Mouse (Mus musculus): ENCODE measurements around the gene Insl5. TPM values are rescaled to one million over a fixed set of nuclear protein-coding genes. Genes with fewer than 3 reads are reported as not detected.

Gene Insl5
- polyA plus RNA-seq, 1 experiment from 2014 or later = not detected

DNA sequence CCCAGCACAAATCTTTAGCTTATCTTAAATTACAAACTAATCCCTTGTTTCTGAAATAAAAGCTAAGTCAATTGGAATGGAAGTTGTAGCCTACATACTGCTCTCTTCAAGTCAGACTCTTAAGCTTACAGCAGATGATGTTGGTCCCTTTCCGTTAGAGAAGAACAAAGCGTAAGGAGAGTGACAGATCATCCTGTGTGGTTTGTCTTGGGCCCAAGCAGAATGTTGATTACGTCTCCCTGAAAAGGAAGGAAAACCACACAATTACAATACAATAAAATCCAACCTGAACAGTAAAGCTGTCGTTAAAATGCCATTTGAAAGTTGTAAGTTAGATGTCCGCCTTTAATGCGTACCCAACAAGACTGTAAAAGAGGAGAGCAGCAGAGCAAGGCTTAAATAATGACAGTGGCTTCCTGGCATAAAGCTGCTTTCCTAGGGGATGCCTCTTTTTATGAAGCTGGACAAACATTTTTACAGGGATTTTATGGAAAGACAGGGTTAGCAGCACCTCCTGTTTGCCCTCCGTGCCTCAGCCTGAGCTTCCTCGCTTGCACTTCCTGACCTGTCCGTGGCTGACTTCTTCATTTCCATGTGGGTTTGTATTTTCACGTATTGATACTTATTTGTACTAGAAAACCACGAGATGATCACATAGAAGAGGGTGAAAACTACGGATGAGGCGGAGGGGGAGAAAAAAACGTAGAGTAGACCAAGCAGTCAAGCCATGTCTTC is 12.6 kb upstream of the Insl5 start:
- ATAC-seq (replicated peaks; ENCODE audit: low FRiP score) (no peak), DNase-seq (ENCODE audit: low spot score) (no peak)
- Histone ChIP-seq H3K4me1 (replicated peaks; ENCODE audit: control insufficient read depth, insufficient read depth, low read length) (no peaks in the 10 kb centered on the region), H3K4me3 (ENCODE audit: low read depth, low read length) (no peak overlapping the region), H3K9me3 (ENCODE audit: control insufficient read depth, low read length) (no peaks in the 10 kb centered on the region), H3K9ac (ENCODE audit: low read length) (no peak overlapping the region), H3K36me3 (ENCODE audit: control insufficient read depth, insufficient read depth, low read length) (no peaks in the 10 kb centered on the region), H3K27ac (ENCODE audit: low read depth, low read length) (no peak overlapping the region), H3K4me2 (ENCODE audit: low read depth, low read length, severe bottlenecking) (no peak overlapping the region), H3K27me3 (ENCODE audit: control insufficient read depth, insufficient read depth, low read length) (no peaks in the 10 kb centered on the region)
- WGBS = 86% methylated on average over 14 of the region's 14 CpGs

GRCm38 (mm10) chr4:103028177-103029088 is 1.8 kb upstream of the Insl5 start:
- DNase-seq (ENCODE audit: low spot score) = no peak
- H3K27ac ChIP-seq (ENCODE audit: low read depth, low read length) = no peak overlapping the region
- ATAC-seq (replicated peaks; ENCODE audit: low FRiP score) = no peak
- no peak overlapping the region for H3K4me2 ChIP-seq (ENCODE audit: low read depth, low read length, severe bottlenecking)
- no peaks in the 10 kb centered on the region for H3K36me3 ChIP-seq (ENCODE audit: control insufficient read depth, insufficient read depth, low read length)
- no peaks in the 10 kb centered on the region for H3K9me3 ChIP-seq (ENCODE audit: control insufficient read depth, low read length)
- no peaks in the 10 kb centered on the region for H3K27me3 ChIP-seq (ENCODE audit: control insufficient read depth, insufficient read depth, low read length)
- H3K4me3 ChIP-seq (ENCODE audit: low read depth, low read length) = no peak overlapping the region
- WGBS = 82% methylated on average over 13 of the region's 13 CpGs
- H3K9ac ChIP-seq (ENCODE audit: low read length) = no peak overlapping the region
- H3K4me1 ChIP-seq (replicated peaks; ENCODE audit: control insufficient read depth, insufficient read depth, low read length) = no peaks in the 10 kb centered on the region

DNA sequence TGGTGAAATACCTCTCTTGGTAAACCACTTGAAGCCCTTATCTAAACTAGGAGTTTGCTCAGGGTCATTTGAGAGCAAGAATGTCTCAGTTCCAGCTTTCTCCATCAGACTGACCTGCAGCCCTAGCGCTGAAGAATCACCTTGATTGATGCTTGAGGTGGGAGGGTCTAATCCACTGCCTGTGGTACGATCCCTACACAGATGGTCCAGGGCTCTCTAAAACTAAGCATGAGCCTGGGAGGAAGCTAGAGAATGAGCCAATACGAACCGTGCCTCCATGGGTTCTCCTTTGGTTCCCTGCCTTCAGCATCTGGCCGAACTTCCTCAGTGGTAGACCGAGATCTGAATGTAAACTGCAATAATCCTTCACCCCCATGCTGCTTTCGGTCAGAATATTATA is 1.1 kb upstream of the Insl5 start:
- Histone ChIP-seq H3K27me3 (ENCODE audit: control insufficient read depth, insufficient read depth, low read length) (no peaks in the 10 kb centered on the region), H3K4me3 (ENCODE audit: low read depth, low read length) (no peak overlapping the region), H3K9ac (ENCODE audit: low read length) (no peak overlapping the region), H3K36me3 (ENCODE audit: control insufficient read depth, insufficient read depth, low read length) (no peaks in the 10 kb centered on the region), H3K27ac (ENCODE audit: low read depth, low read length) (no peak overlapping the region), H3K4me2 (ENCODE audit: low read depth, low read length, severe bottlenecking) (no peak overlapping the region), H3K9me3 (ENCODE audit: control insufficient read depth, low read length) (no peaks in the 10 kb centered on the region), H3K4me1 (replicated peaks; ENCODE audit: control insufficient read depth, insufficient read depth, low read length) (no peaks in the 10 kb centered on the region)
- WGBS = 84% methylated on average over 7 of the region's 7 CpGs
- ATAC-seq (replicated peaks; ENCODE audit: low FRiP score) (no peak), DNase-seq (ENCODE audit: low spot score) (no peak)

- H3K9ac ChIP-seq (ENCODE audit: low read length) = no peak overlapping the region
- no peaks in the 10 kb centered on the region for H3K36me3 ChIP-seq (ENCODE audit: control insufficient read depth, insufficient read depth, low read length)
- ATAC-seq (replicated peaks; ENCODE audit: low FRiP score) (no peak), DNase-seq (ENCODE audit: low spot score) (no peak)
- H3K9me3 ChIP-seq (ENCODE audit: control insufficient read depth, low read length) = no peaks in the 10 kb centered on the region
- WGBS = 5% methylated on average over 4 of the region's 4 CpGs
- H3K27ac ChIP-seq (ENCODE audit: low read depth, low read length) = no peak overlapping the region
- no peaks in the 10 kb centered on the region for H3K27me3 ChIP-seq (ENCODE audit: control insufficient read depth, insufficient read depth, low read length)
- no peak overlapping the region for H3K4me3 ChIP-seq (ENCODE audit: low read depth, low read length)
- peaks cover 6% of the 10 kb centered on the region; the same call in 1 of the 2 replicates for H3K4me1 ChIP-seq (replicated peaks; ENCODE audit: control insufficient read depth, insufficient read depth, low read length)
- H3K4me2 ChIP-seq (ENCODE audit: low read depth, low read length, severe bottlenecking) = peak overlapping the region; percentile 9; the same call in 1 of the 2 replicates
Observed at GRCm38 (mm10) chr4:103013490-103013889, 13.2 kb downstream of the Insl5 start.

DNA sequence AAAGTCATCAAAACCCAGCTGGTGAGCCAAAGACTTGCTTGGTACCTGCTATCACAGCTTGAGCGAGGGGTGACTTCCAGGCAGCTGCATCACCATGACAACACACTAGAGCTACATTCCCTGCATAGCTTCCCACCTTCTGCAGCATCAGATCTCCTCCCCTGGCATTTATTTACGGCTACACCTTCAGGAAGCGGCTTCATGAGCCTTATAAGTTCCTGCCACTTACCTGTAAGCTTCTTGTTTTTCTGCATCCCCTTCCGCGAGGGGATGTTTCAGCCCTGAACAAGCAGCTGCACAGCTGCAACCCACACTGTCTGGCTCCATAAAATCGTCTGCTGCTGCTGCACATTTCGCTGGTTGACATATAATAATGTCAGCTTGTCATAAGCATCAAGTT is 14.8 kb downstream of the Insl5 start:
- Histone ChIP-seq H3K36me3 (ENCODE audit: control insufficient read depth, insufficient read depth, low read length) (no peaks in the 10 kb centered on the region), H3K27me3 (ENCODE audit: control insufficient read depth, insufficient read depth, low read length) (no peaks in the 10 kb centered on the region), H3K9me3 (ENCODE audit: control insufficient read depth, low read length) (no peaks in the 10 kb centered on the region), H3K4me1 (replicated peaks; ENCODE audit: control insufficient read depth, insufficient read depth, low read length) (peaks cover 6% of the 10 kb centered on the region; the same call in 1 of the 2 replicates), H3K27ac (ENCODE audit: low read depth, low read length) (no peak overlapping the region), H3K4me3 (ENCODE audit: low read depth, low read length) (no peak overlapping the region), H3K9ac (ENCODE audit: low read length) (no peak overlapping the region), H3K4me2 (ENCODE audit: low read depth, low read length, severe bottlenecking) (no peak overlapping the region)
- DNase-seq (ENCODE audit: low spot score) = no peak
- WGBS = 41% methylated on average over 7 of the region's 7 CpGs
- no peak for ATAC-seq (replicated peaks; ENCODE audit: low FRiP score)

GRCm38 (mm10) chr4:103010734-103011133 is 15.9 kb downstream of the Insl5 start:
- no peak overlapping the region for H3K9ac ChIP-seq (ENCODE audit: low read length)
- WGBS = 88% methylated on average over 4 of the region's 4 CpGs
- DNase-seq (ENCODE audit: low spot score) (no peak), ATAC-seq (replicated peaks; ENCODE audit: low FRiP score) (no peak)
- no peak overlapping the region for H3K4me3 ChIP-seq (ENCODE audit: low read depth, low read length)
- H3K27ac ChIP-seq (ENCODE audit: low read depth, low read length) = no peak overlapping the region
- H3K27me3 ChIP-seq (ENCODE audit: control insufficient read depth, insufficient read depth, low read length) = no peaks in the 10 kb centered on the region
- H3K4me1 ChIP-seq (replicated peaks; ENCODE audit: control insufficient read depth, insufficient read depth, low read length) = peaks cover 6% of the 10 kb centered on the region; the same call in 1 of the 2 replicates
- H3K9me3 ChIP-seq (ENCODE audit: control insufficient read depth, low read length) = no peaks in the 10 kb centered on the region
- no peaks in the 10 kb centered on the region for H3K36me3 ChIP-seq (ENCODE audit: control insufficient read depth, insufficient read depth, low read length)
- no peak overlapping the region for H3K4me2 ChIP-seq (ENCODE audit: low read depth, low read length, severe bottlenecking)

DNA sequence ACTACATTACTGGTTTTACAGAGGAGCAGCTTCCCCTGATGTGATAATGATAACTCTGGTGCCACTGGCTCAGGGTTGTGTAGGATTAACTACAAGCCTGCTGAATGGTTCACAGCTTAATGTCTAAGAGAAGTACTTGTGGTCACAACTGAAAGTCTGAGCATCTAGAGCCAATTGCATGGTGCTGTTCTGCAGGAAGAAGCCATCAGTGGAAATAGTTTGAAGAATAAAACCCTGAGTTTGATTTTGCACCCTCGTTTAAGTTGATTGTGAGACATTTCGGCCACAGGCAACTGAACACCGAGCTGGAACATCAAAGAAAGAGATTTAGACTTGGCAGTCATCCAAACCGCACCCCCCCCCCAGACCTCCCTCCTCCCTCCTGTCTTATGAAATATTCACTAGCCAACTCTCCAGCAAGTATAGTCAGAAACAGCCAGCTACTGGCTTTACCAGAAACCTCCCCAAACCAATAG is 19.7 kb downstream of the Insl5 start:
- Histone ChIP-seq H3K27ac (ENCODE audit: low read depth, low read length) (no peak overlapping the region), H3K36me3 (ENCODE audit: control insufficient read depth, insufficient read depth, low read length) (no peaks in the 10 kb centered on the region), H3K9me3 (ENCODE audit: control insufficient read depth, low read length) (no peaks in the 10 kb centered on the region), H3K4me1 (replicated peaks; ENCODE audit: control insufficient read depth, insufficient read depth, low read length) (0 out of 2 replicates have a peak, but pooled peaks cover 2% of the 10 kb centered on the region), H3K4me2 (ENCODE audit: low read depth, low read length, severe bottlenecking) (no peak overlapping the region), H3K4me3 (ENCODE audit: low read depth, low read length) (no peak overlapping the region), H3K9ac (ENCODE audit: low read length) (no peak overlapping the region), H3K27me3 (ENCODE audit: control insufficient read depth, insufficient read depth, low read length) (no peaks in the 10 kb centered on the region)
- no peak; the same call in 1 of the 2 replicates for ATAC-seq (replicated peaks; ENCODE audit: low FRiP score)
- peak; percentile 75 for DNase-seq (ENCODE audit: low spot score)
- 44% methylated on average over 4 of the region's 4 CpGs for WGBS

- WGBS = 81% methylated on average over 5 of the region's 5 CpGs
- Histone ChIP-seq H3K4me1 (replicated peaks; ENCODE audit: control insufficient read depth, insufficient read depth, low read length) (no peaks in the 10 kb centered on the region), H3K4me2 (ENCODE audit: low read depth, low read length, severe bottlenecking) (no peak overlapping the region), H3K9ac (ENCODE audit: low read length) (no peak overlapping the region), H3K36me3 (ENCODE audit: control insufficient read depth, insufficient read depth, low read length) (no peaks in the 10 kb centered on the region), H3K4me3 (ENCODE audit: low read depth, low read length) (no peak overlapping the region), H3K27me3 (ENCODE audit: control insufficient read depth, insufficient read depth, low read length) (no peaks in the 10 kb centered on the region), H3K9me3 (ENCODE audit: control insufficient read depth, low read length) (no peaks in the 10 kb centered on the region), H3K27ac (ENCODE audit: low read depth, low read length) (no peak overlapping the region)
- DNase-seq (ENCODE audit: low spot score) = no peak
- ATAC-seq (replicated peaks; ENCODE audit: low FRiP score) = no peak
Observed at GRCm38 (mm10) chr4:103006266-103006665, 20.4 kb downstream of the Insl5 start.
